Mouse (Mus musculus) bone marrow macrophage, adult 2 months (primary cell): ENCODE results near the gene Teddm1a.

Experiments used
- CTCF ChIP-seq: IDR thresholded peaks from 2 replicates; pipeline ENCODE4 v1.5.1; 2012; ENCODE audit warnings: low read depth, mild to moderate bottlenecking, low read length, moderate library complexity
- POLR2A ChIP-seq: IDR thresholded peaks from 2 replicates; pipeline ENCODE4 v1.6.1; 2012; ENCODE audit warnings: mild to moderate bottlenecking, low read depth, low read length, borderline replicate concordance

- no peak for TF ChIP-seq CTCF
- no peak for TF ChIP-seq POLR2A
Observed at GRCm38 (mm10) chr1:153910423-153910822, 18.9 kb downstream of the Teddm1a start.
